ENCODE assay signal across 18 mouse cellular contexts in genomic region chr6:48209103-48209502, GRCm38 (mm10).
"Had no signal": no experiment of that assay in that cellular context is flagged by ENCODE, and none has a peak within 500 bp of the region (broad histone marks: within the 10 kb centered on the region; RNA-seq: fewer than 3 reads in every experiment).

No protein-coding gene starts in this region.

- H3K4me3 ChIP-seq: kidney, embryonic 15.5 days; layer of hippocampus, adult 2 months; limb, embryonic 12.5 days; limb, embryonic 15.5 days; lung, embryonic 15.5 days had no signal

- H3K4me1 ChIP-seq: kidney, embryonic 15.5 days; limb, embryonic 12.5 days; limb, embryonic 15.5 days; lung, embryonic 15.5 days had no signal

- H3K36me3 ChIP-seq: kidney, embryonic 15.5 days; limb, embryonic 12.5 days; limb, embryonic 15.5 days; lung, embryonic 15.5 days had no signal

- H3K4me2 ChIP-seq: kidney, embryonic 15.5 days; limb, embryonic 12.5 days; limb, embryonic 15.5 days; liver, embryonic 11.5 days; lung, embryonic 15.5 days; midbrain, embryonic 11.5 days had no signal

- H3K9ac ChIP-seq: kidney, embryonic 15.5 days; limb, embryonic 12.5 days; limb, embryonic 15.5 days; liver, embryonic 14.5 days; lung, embryonic 15.5 days had no signal

- H3K9me3 ChIP-seq: kidney, embryonic 15.5 days; limb, embryonic 15.5 days; lung, embryonic 15.5 days had no signal

- H3K27me3 ChIP-seq: kidney, embryonic 15.5 days; limb, embryonic 12.5 days; limb, embryonic 15.5 days; lung, embryonic 15.5 days had no signal

- H3K27ac ChIP-seq: kidney, embryonic 15.5 days; layer of hippocampus, adult 2 months; limb, embryonic 12.5 days; limb, embryonic 15.5 days; liver, embryonic 14.5 days; lung, embryonic 15.5 days had no signal

- DNase-seq: kidney, adult 8-10 months; kidney, postnatal 10 days; kidney, postnatal 36 days; left cerebral cortex, postnatal 4 days; lung, adult 18-20 months; lung, postnatal 14 days; lung, postnatal 4 days; midbrain, embryonic 14.5 days; thymus, adult 18-20 months; thymus, postnatal 36 days had no signal
